Mouse (Mus musculus): ENCODE measurements around the gene Chfr. TPM values are rescaled to one million over a fixed set of nuclear protein-coding genes. Genes with fewer than 3 reads are reported as not detected.
A peak's percentile ranks its signal among the peaks of the same experiment; 100 is the strongest.
"Not testable (repeated sequence)": the region's sequence is repeated elsewhere in the genome, so short reads cannot be mapped to it uniquely, and the experiment has no call there.

Gene Chfr
- polyA plus RNA-seq, 1 experiment from 2014 or later: 72.9 TPM

DNA sequence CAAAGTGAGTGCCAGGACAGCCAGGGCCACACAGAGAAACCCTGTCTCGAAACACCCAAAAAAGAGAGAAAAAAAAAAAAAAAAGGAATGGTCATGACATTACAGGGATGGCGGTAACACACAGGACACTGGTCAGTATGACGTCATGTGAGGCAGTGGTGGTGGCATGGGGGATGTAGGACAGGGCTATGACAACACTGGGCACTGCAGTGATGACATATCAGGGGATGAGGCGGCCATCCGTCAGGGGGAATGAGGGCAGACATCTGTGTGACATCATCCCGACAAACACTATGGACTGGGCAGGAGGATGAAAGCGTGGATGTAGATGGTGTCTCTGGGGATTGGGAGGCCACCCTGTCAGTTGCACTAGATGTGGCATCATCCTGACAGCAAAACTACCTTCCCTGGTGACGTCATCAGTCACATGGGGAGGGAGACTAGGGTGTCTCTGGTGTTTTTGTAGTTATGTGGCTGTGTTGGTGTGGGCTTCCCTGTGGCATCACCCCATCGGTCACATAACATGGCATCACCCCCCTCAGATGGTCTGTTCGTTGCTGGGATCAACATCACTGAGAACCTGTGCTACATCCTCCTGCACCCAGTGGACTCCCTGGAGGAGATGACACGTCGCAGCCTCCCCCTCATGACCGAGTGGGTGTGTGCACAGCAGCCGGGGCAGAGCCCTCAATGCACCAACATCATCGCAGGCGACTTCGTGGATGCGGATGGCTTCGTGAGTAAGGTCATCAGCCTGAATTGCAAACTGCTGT is 32.6 kb upstream of the Chfr start:
- Histone ChIP-seq H3K36me3 (peaks cover 38% of the 10 kb centered on the region), H3K9ac (no peak overlapping the region), H3K9me3 (no peaks in the 10 kb centered on the region), H3K27me3 (no peaks in the 10 kb centered on the region), H3K4me3 (no peak overlapping the region), H3K4me2 (no peak overlapping the region), H3K27ac (replicated peaks) (no peak overlapping the region), H3K4me1 (replicated peaks) (peaks cover 35% of the 10 kb centered on the region)
- WGBS: 95% methylated on average over 19 of the region's 19 CpGs
- no peak for ATAC-seq (ENCODE audit: low FRiP score, low read depth)

DNA sequence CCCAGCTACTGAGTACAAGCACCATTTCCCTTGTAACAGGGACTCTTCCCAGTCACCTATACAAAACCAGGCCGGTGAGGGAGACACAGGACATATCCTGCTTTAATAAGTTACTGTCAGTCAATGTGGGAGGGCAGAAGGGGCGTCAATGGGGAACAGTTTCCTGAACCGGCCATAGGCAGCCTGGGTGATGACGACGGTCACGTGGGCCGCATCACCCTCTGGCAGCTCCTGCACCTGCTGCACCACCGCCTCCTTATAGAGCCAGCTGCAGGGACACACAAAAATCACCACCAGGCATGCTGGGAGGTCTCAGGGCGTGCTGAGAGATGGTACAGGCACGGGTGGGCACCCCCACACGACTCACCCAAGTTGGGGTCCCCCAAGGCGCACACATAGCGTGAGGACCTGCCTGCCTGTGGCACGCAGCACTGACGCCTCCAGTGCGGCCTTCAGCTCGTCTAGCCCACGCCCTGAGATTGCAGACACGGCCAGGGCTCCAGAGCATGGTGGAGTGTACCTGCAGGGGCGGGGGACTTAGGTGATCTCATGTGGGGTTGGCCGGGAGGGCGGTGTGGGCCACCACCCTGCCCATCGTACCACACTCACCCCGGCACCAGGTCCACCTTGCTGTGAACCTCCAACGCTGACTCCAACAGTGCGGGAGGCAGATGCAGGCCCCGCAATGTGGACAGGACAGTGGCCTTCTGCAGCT is 31.6 kb upstream of the Chfr start:
- ATAC-seq (ENCODE audit: low FRiP score, low read depth): no peak

GRCm38 (mm10) chr5:110104616-110105380 is 30.8 kb upstream of the Chfr start:
- H3K4me2 ChIP-seq: no peak overlapping the region
- no peak overlapping the region for H3K9ac ChIP-seq
- H3K27me3 ChIP-seq: no peaks in the 10 kb centered on the region
- no peak overlapping the region for H3K27ac ChIP-seq (replicated peaks)
- no peak overlapping the region for H3K4me3 ChIP-seq
- H3K4me1 ChIP-seq (replicated peaks): peaks cover 34% of the 10 kb centered on the region
- peaks cover 38% of the 10 kb centered on the region for H3K36me3 ChIP-seq
- ATAC-seq (ENCODE audit: low FRiP score, low read depth): no peak
- H3K9me3 ChIP-seq: no peaks in the 10 kb centered on the region
- WGBS: 96% methylated on average over 36 of the region's 36 CpGs

More for the DNA sequence above, 31.6 kb upstream of the Chfr start:
- WGBS: 95% methylated on average over 27 of the region's 27 CpGs
- H3K27ac ChIP-seq (replicated peaks): no peak overlapping the region
- H3K4me3 ChIP-seq: no peak overlapping the region
- no peak overlapping the region for H3K9ac ChIP-seq
- no peaks in the 10 kb centered on the region for H3K27me3 ChIP-seq
- peaks cover 38% of the 10 kb centered on the region for H3K36me3 ChIP-seq
- H3K4me2 ChIP-seq: no peak overlapping the region
- no peaks in the 10 kb centered on the region for H3K9me3 ChIP-seq
- H3K4me1 ChIP-seq (replicated peaks): peaks cover 35% of the 10 kb centered on the region

DNA sequence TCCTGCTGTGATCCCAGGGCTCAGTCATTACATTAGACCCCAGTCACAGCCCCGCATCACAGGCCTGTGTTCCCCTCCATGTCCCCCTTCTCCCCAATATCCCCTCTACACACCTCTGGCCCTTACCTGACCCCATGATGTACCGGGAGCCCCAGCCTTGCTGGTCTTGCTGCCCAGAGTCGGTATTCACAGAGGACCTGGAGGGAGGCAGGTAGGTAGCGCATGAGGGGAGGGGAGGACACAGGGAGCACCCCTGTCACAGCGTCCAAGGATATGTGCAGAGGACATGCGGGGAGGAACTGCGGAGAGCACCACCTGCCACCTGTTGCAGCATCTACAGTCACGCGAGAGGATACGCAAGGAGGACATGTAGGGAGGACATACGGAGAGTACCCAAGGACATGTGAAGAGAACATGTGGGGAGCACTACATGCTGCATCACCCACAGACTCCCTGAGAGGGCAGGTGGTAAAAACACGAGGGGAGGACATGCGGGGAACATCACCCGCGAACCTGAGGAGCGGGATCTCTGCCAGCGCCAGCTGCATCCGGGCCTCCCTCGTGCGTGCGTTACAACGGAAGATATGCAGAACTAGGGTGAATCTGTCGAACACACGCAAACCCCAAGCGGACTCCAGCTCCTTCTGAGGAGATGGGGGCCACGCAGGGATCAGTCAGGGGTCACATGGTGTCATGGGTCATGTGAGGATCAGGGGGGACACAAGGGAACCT is 29.3 kb upstream of the Chfr start:
- Histone ChIP-seq H3K4me2 (peak overlapping the region; percentile 89), H3K9ac (peak overlapping the region; percentile 91; the same call in 1 of the 2 replicates), H3K9me3 (no peaks in the 10 kb centered on the region), H3K4me1 (replicated peaks) (peaks cover 27% of the 10 kb centered on the region), H3K27me3 (no peaks in the 10 kb centered on the region), H3K27ac (replicated peaks) (no peak overlapping the region), H3K36me3 (peaks cover 38% of the 10 kb centered on the region), H3K4me3 (peak overlapping the region; percentile 89)
- 94% methylated on average over 26 of the region's 26 CpGs for WGBS
- ATAC-seq (ENCODE audit: low FRiP score, low read depth): no peak

- peak; percentile 3; the same call in 1 of the 2 replicates for ATAC-seq (ENCODE audit: low FRiP score, low read depth)
- H3K4me3 ChIP-seq: peak overlapping the region; percentile 89
- 13% methylated on average over 41 of the region's 41 CpGs for WGBS
- peaks cover 20% of the 10 kb centered on the region for H3K4me1 ChIP-seq (replicated peaks)
- no peaks in the 10 kb centered on the region for H3K27me3 ChIP-seq
- peak overlapping the region; percentile 89 for H3K4me2 ChIP-seq
- peak overlapping the region; percentile 91 for H3K9ac ChIP-seq
- H3K9me3 ChIP-seq: no peaks in the 10 kb centered on the region
- H3K36me3 ChIP-seq: peaks cover 38% of the 10 kb centered on the region
- H3K27ac ChIP-seq (replicated peaks): peak overlapping the region; percentile 99
These were observed 28.6 kb upstream of the Chfr start for GRCm38 (mm10) chr5:110106901-110107564.

GRCm38 (mm10) chr5:110107581-110108304 is 27.9 kb upstream of the Chfr start, which contains the start of gene Gtpbp6:
TSS of gene Gtpbp6 (minus strand) at chr5:110108197.
- under 1% methylated on average over 71 of the region's 71 CpGs for WGBS
- peak within 1 kb of the TSS; percentile 89 for H3K4me3 ChIP-seq

GRCm38 (mm10) chr5:110108305-110108628 is 27.4 kb upstream of the Chfr start:
- 2% methylated on average over 7 of the region's 7 CpGs for WGBS

More at GRCm38 (mm10) chr5:110107581-110108304, 27.9 kb upstream of the Chfr start, which contains the start of gene Gtpbp6:
- Histone ChIP-seq H3K27me3 (no peaks in the 10 kb centered on the region), H3K4me1 (replicated peaks) (peaks cover 18% of the 10 kb centered on the region), H3K9me3 (no peaks in the 10 kb centered on the region), H3K36me3 (peaks cover 39% of the 10 kb centered on the region), H3K9ac (peak within 1 kb of the TSS; percentile 91), H3K27ac (replicated peaks) (peak within 1 kb of the TSS; percentile 99), H3K4me2 (peak within 1 kb of the TSS; percentile 89)
- peak; percentile 79 for ATAC-seq (ENCODE audit: low FRiP score, low read depth)

GRCm38 (mm10) chr5:110109991-110110441 is 25.6 kb upstream of the Chfr start, which contains the start of gene Zfp605:
TSS of gene Zfp605 (plus strand) at chr5:110110092.
- Histone ChIP-seq H3K4me2 (peak within 1 kb of the TSS; percentile 76), H3K4me3 (peak within 1 kb of the TSS; percentile 59), H3K27me3 (no peaks in the 10 kb centered on the region), H3K36me3 (peaks cover 35% of the 10 kb centered on the region), H3K9ac (peak within 1 kb of the TSS; percentile 60), H3K9me3 (no peaks in the 10 kb centered on the region), H3K27ac (replicated peaks) (peak within 1 kb of the TSS; percentile 94), H3K4me1 (replicated peaks) (peaks cover 18% of the 10 kb centered on the region)
- peak; percentile 77 for ATAC-seq (ENCODE audit: low FRiP score, low read depth)
- WGBS: under 1% methylated on average over 12 of the region's 12 CpGs

More at GRCm38 (mm10) chr5:110108305-110108628, 27.4 kb upstream of the Chfr start:
- ATAC-seq (ENCODE audit: low FRiP score, low read depth): no peak
- Histone ChIP-seq H3K36me3 (peaks cover 39% of the 10 kb centered on the region), H3K27me3 (no peaks in the 10 kb centered on the region), H3K4me2 (peak overlapping the region; percentile 89), H3K4me1 (replicated peaks) (peaks cover 18% of the 10 kb centered on the region), H3K9ac (no peak overlapping the region), H3K27ac (replicated peaks) (peak overlapping the region; percentile 99), H3K4me3 (peak overlapping the region; percentile 89), H3K9me3 (no peaks in the 10 kb centered on the region)

DNA sequence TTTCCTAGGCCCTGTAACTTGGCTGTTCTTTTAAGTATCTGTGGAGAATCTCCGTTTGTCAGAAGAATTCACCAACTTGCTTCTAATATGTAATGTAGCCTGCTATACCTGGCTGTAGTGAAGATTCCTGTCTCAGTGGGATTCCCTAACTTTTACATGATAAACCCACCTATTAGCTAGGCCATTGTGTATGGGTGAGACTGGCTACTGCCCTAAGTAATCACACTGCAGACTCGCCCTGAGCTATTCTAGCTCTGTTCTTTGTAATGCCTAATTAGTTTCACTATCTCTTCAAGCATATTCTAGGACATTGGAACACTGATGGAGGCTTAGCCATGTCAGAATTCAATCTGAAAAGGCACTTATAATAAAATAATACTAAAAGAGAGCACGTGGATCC is 13.3 kb upstream of the Chfr start:
- not testable (repeated sequence) for H3K27ac ChIP-seq (replicated peaks); H3K4me3 ChIP-seq; ATAC-seq (ENCODE audit: low FRiP score, low read depth); H3K4me2 ChIP-seq; H3K4me1 ChIP-seq (replicated peaks); H3K9ac ChIP-seq; H3K9me3 ChIP-seq; H3K27me3 ChIP-seq
- 94% methylated on average over 3 of the region's 3 CpGs for WGBS
- peaks cover 64% of the 10 kb centered on the region for H3K36me3 ChIP-seq

DNA sequence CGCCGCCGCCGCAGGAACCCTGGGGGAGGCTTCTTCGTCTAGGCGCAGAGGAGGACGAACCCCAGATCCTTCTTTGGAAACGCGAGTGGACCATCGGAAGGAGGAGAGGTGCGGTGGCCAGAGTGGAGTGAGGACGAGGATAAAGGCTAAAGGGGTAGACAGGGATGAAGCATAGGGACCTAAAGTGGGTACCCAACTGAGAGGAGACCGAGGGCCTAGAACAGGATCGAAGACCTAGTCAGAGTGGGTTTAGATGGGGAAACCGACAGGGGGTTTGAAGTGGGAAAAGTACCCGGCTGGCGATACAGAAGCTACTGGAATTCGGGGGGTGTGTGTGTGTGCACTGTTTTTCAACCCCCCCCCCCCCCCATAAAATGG is 434 bp downstream of the Chfr start:
- peak overlapping the region; percentile 65 for H3K4me2 ChIP-seq
- peaks cover 9% of the 10 kb centered on the region for H3K36me3 ChIP-seq
- ATAC-seq (ENCODE audit: low FRiP score, low read depth): peak; percentile 40
- peak overlapping the region; percentile 83 for H3K4me3 ChIP-seq
- no peaks in the 10 kb centered on the region for H3K27me3 ChIP-seq
- H3K4me1 ChIP-seq (replicated peaks): peaks cover 21% of the 10 kb centered on the region
- H3K27ac ChIP-seq (replicated peaks): peak overlapping the region; percentile 82
- H3K9ac ChIP-seq: peak overlapping the region; percentile 82
- 6% methylated on average over 18 of the region's 18 CpGs for WGBS
- no peaks in the 10 kb centered on the region for H3K9me3 ChIP-seq

Measured in hindbrain, embryonic 15.5 days (tissue).